Comparison of ENCODE assay signal across 19 mouse cellular contexts in the genomic region with DNA sequence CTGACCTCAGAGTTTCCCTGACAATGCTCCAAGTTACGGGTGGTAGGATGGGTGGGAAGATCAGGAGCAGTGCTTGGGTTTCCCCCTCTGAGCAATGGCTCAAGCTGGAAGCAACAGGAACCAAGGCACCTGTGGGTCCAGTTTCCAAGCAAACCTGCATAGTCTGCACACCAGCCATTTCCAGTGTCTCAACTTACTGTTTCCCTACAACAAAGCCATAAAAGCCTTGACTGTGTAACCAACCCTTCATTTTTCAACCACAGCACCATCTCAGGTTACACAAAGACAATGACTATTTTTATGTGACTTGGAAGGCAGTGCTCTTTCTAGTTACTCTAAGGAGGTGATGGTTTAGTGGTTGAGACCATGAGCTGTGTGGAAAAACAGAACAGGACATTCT.
"Had no signal": no experiment of that assay in that cellular context is flagged by ENCODE, and none has a peak within 500 bp of the region (broad histone marks: within the 10 kb centered on the region; RNA-seq: fewer than 3 reads in every experiment).

No protein-coding gene starts in this region.

- H3K4me1 ChIP-seq: midbrain, embryonic 10.5 days; midbrain, embryonic 12.5 days; neural tube, embryonic 13.5 days had no signal

- H3K4me3 ChIP-seq: midbrain, embryonic 10.5 days; midbrain, embryonic 12.5 days; myocyte; neural tube, embryonic 13.5 days; neural tube, embryonic 15.5 days had no signal

- ATAC-seq: midbrain, embryonic 16.5 days had no signal

- H3K27me3 ChIP-seq: midbrain, embryonic 12.5 days; neural tube, embryonic 13.5 days; neural tube, embryonic 15.5 days had no signal

- H3K36me3 ChIP-seq: midbrain, embryonic 10.5 days; midbrain, embryonic 12.5 days; neural tube, embryonic 13.5 days; neural tube, embryonic 15.5 days had no signal

- H3K27ac ChIP-seq: midbrain, embryonic 10.5 days; midbrain, embryonic 12.5 days; neural tube, embryonic 13.5 days; neural tube, embryonic 15.5 days had no signal

- H3K9ac ChIP-seq: lung, embryonic 14.5 days; midbrain, embryonic 12.5 days; neural tube, embryonic 13.5 days; neural tube, embryonic 15.5 days had no signal

- H3K9me3 ChIP-seq: midbrain, embryonic 10.5 days; midbrain, embryonic 12.5 days; neural tube, embryonic 13.5 days; neural tube, embryonic 15.5 days had no signal

- DNase-seq: lung, adult 18-20 months; lung, embryonic 14.5 days; lung, postnatal 10 days; lung, postnatal 4 days; midbrain, embryonic 14.5 days; retina, postnatal 1 day; right cerebral cortex, adult 18-20 months; right cerebral cortex, postnatal 25 days; right cerebral cortex, postnatal 4 days; spleen, adult 18-20 months; thymus, adult 18-20 months; thymus, postnatal 25 days; thymus, postnatal 4 days had no signal

- H3K4me2 ChIP-seq: lung, embryonic 14.5 days; midbrain, embryonic 12.5 days; neural tube, embryonic 13.5 days; neural tube, embryonic 15.5 days had no signal
